8 mouse cellular contexts compared by ENCODE assay signal in the genomic region with DNA sequence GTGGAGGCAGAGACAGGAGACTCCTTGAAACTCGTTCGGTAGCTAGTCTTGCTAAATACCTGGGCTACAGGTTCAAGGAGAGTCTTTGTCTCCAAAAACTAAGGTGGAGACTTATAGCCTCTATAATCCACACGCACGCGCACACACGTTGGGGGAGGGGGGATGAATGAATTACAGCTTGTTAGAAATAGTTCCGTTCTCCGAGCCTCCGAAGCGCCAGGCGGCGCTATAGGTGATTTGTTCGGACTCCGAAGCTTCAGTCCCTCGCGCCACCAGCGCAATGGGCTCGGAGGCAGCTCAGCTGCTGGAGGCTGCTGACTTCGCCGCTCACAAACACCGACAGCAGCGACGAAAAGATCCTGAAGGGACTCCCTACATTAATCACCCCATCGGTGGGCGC. TPM values are rescaled to one million over a fixed set of nuclear protein-coding genes. Genes with fewer than 3 reads are reported as not detected.
DNase-seq lines count a peak whose midpoint lies in the region; ATAC-seq and TF ChIP-seq lines count a peak whose summit lies in the region.

TSS of gene Hddc3 (plus strand) at position 247 of the 400 bp plus-strand sequence.

- H3K4me3 ChIP-seq in G1E (ENCODE audit: low read depth, low read length): peak within 1 kb of the TSS; percentile 78
- H3K4me3 ChIP-seq in forebrain, embryonic 16.5 days (replicated peaks; ENCODE audit: low read length): peak within 1 kb of the TSS; percentile 52
- peak within 1 kb of the TSS; percentile 66 for H3K4me3 ChIP-seq in layer of hippocampus, adult 2 months
- peak within 1 kb of the TSS; percentile 52 for H3K4me3 ChIP-seq in lung, embryonic 14.5 days (ENCODE audit: low read depth, low read length)
- H3K4me3 ChIP-seq in olfactory bulb, adult 2 months (ENCODE audit: insufficient read depth, low read depth, low read length): peak within 1 kb of the TSS; percentile 58
- H3K4me3 ChIP-seq in thymus, adult 2 months (ENCODE audit: control insufficient read depth, insufficient read depth, low read length): peak within 1 kb of the TSS; percentile 52

- H3K9me3 ChIP-seq in G1E (replicated peaks): no peaks in the 10 kb centered on the region
- no peaks in the 10 kb centered on the region for H3K9me3 ChIP-seq in forebrain, embryonic 16.5 days (ENCODE audit: control insufficient read depth, low read length)
- H3K9me3 ChIP-seq in lung, embryonic 14.5 days (ENCODE audit: low read depth, low read length): no peaks in the 10 kb centered on the region

- TF ChIP-seq CTCF in G1E (IDR thresholded peaks at IDR 0.05; ENCODE audit: low read depth, low read length): peak; percentile 67; the same call in 1 of the 2 replicates
- peak; percentile 89 for TF ChIP-seq CTCF in layer of hippocampus, adult 2 months (conservative IDR thresholded peaks at IDR 0.05)
- peak; percentile 82 for TF ChIP-seq CTCF in lung, embryonic 14.5 days (IDR thresholded peaks at IDR 0.05; ENCODE audit: low read depth)
- TF ChIP-seq CTCF in olfactory bulb, adult 2 months (IDR thresholded peaks at IDR 0.05; ENCODE audit: insufficient read depth, low read depth, low read length): peak; percentile 84
- peak; percentile 84; the same call in 1 of the 2 replicates for TF ChIP-seq CTCF in thymus, adult 2 months (IDR thresholded peaks at IDR 0.05; ENCODE audit: borderline replicate concordance, control insufficient read depth, extremely low read depth, insufficient read depth, low read length, poor library complexity)

- H3K4me2 ChIP-seq in forebrain, embryonic 16.5 days (ENCODE audit: low read length): peak within 1 kb of the TSS; percentile 79
- H3K4me2 ChIP-seq in lung, embryonic 14.5 days: peak within 1 kb of the TSS; percentile 89

- peak; percentile 31; the same call in 1 of the 2 replicates for ATAC-seq in G1E (ENCODE audit: extremely low read depth, insufficient number of reproducible peaks, low FRiP score, poor library complexity, severe bottlenecking)
- ATAC-seq in forebrain, embryonic 16.5 days: peak; percentile 41
- peak; percentile 18; the same call in 1 of the 2 replicates for ATAC-seq in lung, embryonic 14.5 days (ENCODE audit: insufficient read depth)

- DNase-seq in G1E (ENCODE audit: low spot score): peak; percentile 81
- peak; percentile 95 to 98 for DNase-seq in cerebellum, adult 18-20 months
- DNase-seq in heart, postnatal 36 days: peak; percentile 91 to 96
- peak; percentile 94 to 96 for DNase-seq in layer of hippocampus, adult 2 months (ENCODE audit: low spot score in 2 of 2)
- peak; percentile 99 for DNase-seq in lung, embryonic 14.5 days
- peak; percentile 95 for DNase-seq in thymus, adult 2 months

- no peaks in the 10 kb centered on the region for H3K27me3 ChIP-seq in G1E (ENCODE audit: insufficient read depth, low read length)
- H3K27me3 ChIP-seq in forebrain, embryonic 16.5 days (replicated peaks; ENCODE audit: control insufficient read depth, insufficient read depth, low read length): no peaks in the 10 kb centered on the region
- H3K27me3 ChIP-seq in lung, embryonic 14.5 days (ENCODE audit: insufficient read depth, low read length): no peaks in the 10 kb centered on the region
- H3K27me3 ChIP-seq in thymus, adult 2 months (ENCODE audit: control insufficient read depth, insufficient read depth, low read length): no peaks in the 10 kb centered on the region

- intact Hi-C loops in heart, postnatal 36 days (cut with DNase I): loop anchor here (2.0 kb wide), 2 partner anchors 34 to 242 kb away; no protein-coding TSS in a partner anchor

- under 1% methylated on average over 25 of the region's 25 CpGs for WGBS in forebrain, embryonic 16.5 days
- WGBS in lung, embryonic 14.5 days: 1% methylated on average over 25 of the region's 25 CpGs
- WGBS in olfactory bulb, adult 2 months: 1% methylated on average over 25 of the region's 25 CpGs
- WGBS in thymus, adult 2 months: 2% methylated on average over 25 of the region's 25 CpGs

- H3K4me1 ChIP-seq in G1E (ENCODE audit: insufficient read depth, low read depth, low read length): peaks cover 70% of the 10 kb centered on the region
- peaks cover 39% of the 10 kb centered on the region for H3K4me1 ChIP-seq in forebrain, embryonic 16.5 days (replicated peaks; ENCODE audit: control insufficient read depth, insufficient read depth, low read length)
- peaks cover 17% of the 10 kb centered on the region; the same call in 1 of the 2 replicates for H3K4me1 ChIP-seq in lung, embryonic 14.5 days (ENCODE audit: insufficient read depth)
- H3K4me1 ChIP-seq in olfactory bulb, adult 2 months (ENCODE audit: control insufficient read depth, insufficient read depth, low read length): peaks cover 23% of the 10 kb centered on the region
- H3K4me1 ChIP-seq in thymus, adult 2 months (replicated peaks; ENCODE audit: control insufficient read depth, insufficient read depth, low read length): peaks cover 19% of the 10 kb centered on the region

- H3K36me3 ChIP-seq in G1E (replicated peaks): peaks cover 34% of the 10 kb centered on the region
- H3K36me3 ChIP-seq in forebrain, embryonic 16.5 days (ENCODE audit: control insufficient read depth, insufficient read depth): no peaks in the 10 kb centered on the region
- 0 out of 2 replicates have a peak, but pooled peaks cover 3% of the 10 kb centered on the region for H3K36me3 ChIP-seq in lung, embryonic 14.5 days (ENCODE audit: insufficient read depth)
- H3K36me3 ChIP-seq in thymus, adult 2 months (ENCODE audit: control insufficient read depth, insufficient read depth, low read length): no peaks in the 10 kb centered on the region

- H3K9ac ChIP-seq in forebrain, embryonic 16.5 days (replicated peaks; ENCODE audit: low read depth, low read length): peak within 1 kb of the TSS; percentile 72
- H3K9ac ChIP-seq in lung, embryonic 14.5 days: peak within 1 kb of the TSS; percentile 77

- H3K27ac ChIP-seq in forebrain, embryonic 16.5 days (ENCODE audit: low read length): peak within 1 kb of the TSS; percentile 73
- peak within 1 kb of the TSS; percentile 96 for H3K27ac ChIP-seq in layer of hippocampus, adult 2 months
- no peak within 1 kb of the TSS for H3K27ac ChIP-seq in lung, embryonic 14.5 days (ENCODE audit: low read depth)
- H3K27ac ChIP-seq in olfactory bulb, adult 2 months (ENCODE audit: insufficient read depth, low read depth, low read length): peak within 1 kb of the TSS; percentile 74
- no peak within 1 kb of the TSS for H3K27ac ChIP-seq in thymus, adult 2 months (ENCODE audit: control insufficient read depth, insufficient read depth, low read length)

- peak; percentile 84 for TF ChIP-seq POLR2A in olfactory bulb, adult 2 months (IDR thresholded peaks at IDR 0.05; ENCODE audit: insufficient read depth, low read depth, low read length)
- peak; percentile 85 for TF ChIP-seq POLR2A in thymus, adult 2 months (IDR thresholded peaks at IDR 0.05; ENCODE audit: control insufficient read depth, extremely low read depth, insufficient read depth, low read length, poor library complexity)

RNA-seq across cellular contexts. Expression of gene Hddc3, which starts in this region (rescaled TPM):
- total RNA-seq in G1E (2014; fragmentation: Nextera tagmentation) (64.8 and 66.3 TPM in 2 replicates), G1E (2017) (114 and 124 TPM in 2 replicates)
- polyA plus RNA-seq in G1E (2012): 48.9 and 55.0 TPM in 2 replicates
- 22.5 and 23.8 TPM in 2 replicates for polyA plus RNA-seq in forebrain, embryonic 16.5 days (2015; fragmentation: Nextera tagmentation; extraction: Ambion mirVana)
- 10 to 100 TPM; 36.1 to 36.4 TPM for total RNA-seq in heart, postnatal 36 days (2021)
- total RNA-seq in layer of hippocampus, adult 2 months (2021): 10 to 100 TPM; 45.5 to 46.6 TPM
- 17.2 and 17.9 TPM in 2 replicates for polyA plus RNA-seq in lung, embryonic 14.5 days (2014; fragmentation: Nextera tagmentation; extraction: Ambion mirVana)
- not detected in 2 replicates for polyA plus RNA-seq in olfactory bulb, adult 2 months (2012; ENCODE audit: insufficient read depth, insufficient read length, low replicate concordance, missing spikeins)
- 22.9 and 24.9 TPM in 2 replicates for polyA plus RNA-seq in thymus, adult 2 months (2012; rRNA removed)

Comparison
In these comparisons a context has a peak if more than half of its experiments do, and no peak if none do; other contexts are left out.
1. RNA of gene Hddc3 (polyA plus RNA-seq): 48.9 to 55.0 TPM in G1E, 22.9 to 24.9 TPM in thymus, adult 2 months, 22.5 to 23.8 TPM in forebrain, embryonic 16.5 days and 17.2 to 17.9 TPM in lung, embryonic 14.5 days; not detected in olfactory bulb, adult 2 months; every median in the first group is over 10 times any median in the second.
2. H3K27ac ChIP-seq: peak in forebrain, embryonic 16.5 days (single experiment), layer of hippocampus, adult 2 months (single experiment) and olfactory bulb, adult 2 months (single experiment); none in lung, embryonic 14.5 days (single experiment) and thymus, adult 2 months (single experiment).
3. Peak in every context shown above with its lines, with median percentiles within 50 percentile points of each other: ATAC-seq, DNase-seq, H3K4me3 ChIP-seq and CTCF ChIP-seq.